Mouse (Mus musculus) embryonic fibroblast, embryonic 13.5 days (primary cell): ENCODE results near the gene Ptpn13. TPM values are rescaled to one million over a fixed set of nuclear protein-coding genes. Genes with fewer than 3 reads are reported as not detected.

Experiments used
- H3K27ac ChIP-seq: 2 replicates; pipeline ENCODE4 v1.5.1; 2012; ENCODE audit warnings: low read length, control low read depth, inconsistent platforms; ENCODE audit not compliant: insufficient read depth
- H3K4me1 ChIP-seq: 2 replicates; pipeline ENCODE4 v1.6.1; 2011; ENCODE audit warnings: low read length; ENCODE audit not compliant: control insufficient read depth, insufficient read depth
- H3K4me3 ChIP-seq: 2 replicates; pipeline ENCODE4 v1.5.1; 2011; ENCODE audit warnings: mild to moderate bottlenecking, control low read depth, low read length; ENCODE audit not compliant: insufficient read depth
- CTCF ChIP-seq: IDR thresholded peaks from 2 replicates; pipeline ENCODE4 v1.5.1; 2011; ENCODE audit warnings: mild to moderate bottlenecking, control low read depth, low read length, moderate library complexity, borderline replicate concordance; ENCODE audit not compliant: insufficient read depth
- POLR2A ChIP-seq: IDR thresholded peaks from 2 replicates; pipeline ENCODE4 v1.6.1; 2011; ENCODE audit warnings: low read depth, mild to moderate bottlenecking, control low read depth, low read length, moderate library complexity
- polyA plus RNA-seq: library from polyadenylated mRNA; stranded (reverse); fragments of >200 nt; gene quantifications from 2 replicates; pipeline ENCODE4 v1.2.4, GENCODE M21; 2011; ENCODE audit warnings: low read depth; ENCODE audit not compliant: missing spikeins, insufficient read length

Gene Ptpn13
- polyA plus RNA-seq, 1 experiment = 10.6 TPM

DNA sequence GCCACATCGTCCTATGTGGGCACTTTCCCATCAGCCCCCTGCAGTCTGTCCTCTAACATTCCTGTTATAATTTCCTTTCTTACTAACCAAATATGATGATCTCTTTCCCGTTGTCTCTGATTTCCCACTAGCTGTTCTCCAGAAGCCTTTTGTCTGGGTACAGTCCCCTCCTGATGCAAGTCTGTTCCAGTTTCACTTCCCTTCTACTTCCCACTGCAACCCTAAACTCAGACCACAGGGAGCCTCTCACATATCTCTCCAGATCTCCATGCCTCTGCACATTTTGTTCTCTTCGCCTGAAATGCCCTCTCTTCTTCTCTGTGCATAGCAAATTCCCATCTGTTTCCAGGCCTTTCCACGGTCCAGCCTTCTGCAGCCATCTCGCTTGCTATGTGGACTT is 35.6 kb upstream of the Ptpn13 start:
- no peak overlapping the region for H3K27ac ChIP-seq
- H3K4me3 ChIP-seq = no peak overlapping the region
- TF ChIP-seq CTCF (no peak), POLR2A (no peak)
- peaks cover 3% of the 10 kb centered on the region; the same call in 1 of the 2 replicates for H3K4me1 ChIP-seq

DNA sequence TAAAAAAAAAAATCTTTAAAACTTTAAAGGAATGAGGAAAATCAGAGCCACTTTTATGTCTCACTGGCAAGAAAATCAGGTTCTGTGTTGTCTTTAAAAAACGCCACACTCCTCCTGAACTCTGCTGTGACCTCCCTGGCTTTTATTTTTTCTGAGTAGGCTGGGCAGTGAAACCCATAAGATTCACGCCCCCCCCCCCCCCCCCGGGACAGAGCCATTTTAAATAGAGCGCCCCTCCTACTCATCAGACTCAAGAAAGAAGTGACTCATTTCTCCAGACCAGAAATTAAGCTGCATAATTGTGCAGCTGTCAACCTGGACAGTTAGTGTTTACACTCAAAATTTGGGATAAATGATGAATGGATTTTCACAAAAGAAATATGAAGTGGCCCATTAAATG is 31.8 kb upstream of the Ptpn13 start:
- no peaks in the 10 kb centered on the region; the same call in 1 of the 2 replicates for H3K4me1 ChIP-seq
- no peak overlapping the region for H3K4me3 ChIP-seq
- TF ChIP-seq POLR2A (no peak), CTCF (no peak)
- no peak overlapping the region for H3K27ac ChIP-seq

DNA sequence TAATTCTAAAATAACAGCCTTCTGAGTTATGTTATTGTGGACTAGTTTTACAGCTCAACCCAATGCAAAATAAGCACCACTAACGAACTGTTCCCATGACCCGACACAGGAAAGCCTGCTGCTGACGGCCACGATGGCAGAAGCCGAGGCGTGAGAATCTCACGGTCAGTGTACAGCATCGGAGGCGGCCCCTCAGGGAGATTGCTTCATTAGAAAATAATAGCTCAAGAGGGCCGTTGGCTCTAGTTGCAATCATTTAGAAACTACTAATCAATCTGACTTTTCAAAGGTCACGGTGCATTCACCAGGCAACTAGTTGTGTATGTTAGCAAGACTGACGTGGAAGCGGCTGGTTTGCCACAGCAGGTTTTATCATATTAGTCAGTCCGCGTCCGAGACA is 31.2 kb upstream of the Ptpn13 start:
- no peak overlapping the region for H3K27ac ChIP-seq
- H3K4me3 ChIP-seq = no peak overlapping the region
- TF ChIP-seq POLR2A = no peak
- H3K4me1 ChIP-seq = no peaks in the 10 kb centered on the region; the same call in 1 of the 2 replicates

DNA sequence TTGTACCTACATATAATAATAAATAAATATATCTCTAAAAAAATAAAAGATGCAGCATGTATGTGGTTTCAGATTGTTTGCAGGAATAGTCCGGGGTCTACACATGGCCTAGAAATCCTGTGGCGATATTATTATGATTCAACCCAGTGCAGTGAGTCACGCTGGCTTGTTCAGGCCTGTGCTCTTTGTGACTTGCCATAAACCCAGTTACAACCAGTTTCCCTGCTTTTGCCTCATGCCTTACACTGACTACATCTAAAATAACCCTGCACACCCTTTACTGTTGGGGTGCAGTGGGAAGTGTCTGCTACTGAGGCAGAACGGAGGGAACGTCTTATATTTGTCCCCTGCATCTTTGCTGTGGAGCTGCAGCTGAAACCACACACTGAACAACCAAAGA is 29.3 kb upstream of the Ptpn13 start:
- H3K4me1 ChIP-seq = no peaks in the 10 kb centered on the region; the same call in 1 of the 2 replicates
- TF ChIP-seq POLR2A (no peak), CTCF (no peak)
- H3K4me3 ChIP-seq = no peak overlapping the region
- no peak overlapping the region for H3K27ac ChIP-seq

DNA sequence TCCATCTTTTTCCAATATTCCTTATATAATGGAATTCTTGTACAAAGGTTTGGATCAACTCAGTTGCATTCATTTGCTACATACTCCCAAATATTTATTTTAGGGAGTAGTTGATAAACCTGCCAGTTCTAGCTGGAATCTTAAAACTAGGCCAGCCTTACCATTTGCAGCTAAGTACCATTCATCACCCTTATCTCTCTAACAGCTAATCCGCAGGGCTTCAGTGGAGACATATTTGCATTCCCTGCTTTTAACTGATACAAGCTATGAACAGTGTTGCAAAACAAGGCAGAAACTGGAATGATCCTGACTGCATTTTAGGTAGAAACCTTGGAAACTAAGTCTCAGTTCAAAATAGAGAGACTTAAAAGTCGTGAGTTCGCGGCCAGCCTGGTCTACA is 27.6 kb upstream of the Ptpn13 start:
- TF ChIP-seq CTCF (no peak), POLR2A (no peak)
- Histone ChIP-seq H3K4me1 (no peaks in the 10 kb centered on the region; the same call in 1 of the 2 replicates), H3K4me3 (no peak overlapping the region), H3K27ac (no peak overlapping the region)

DNA sequence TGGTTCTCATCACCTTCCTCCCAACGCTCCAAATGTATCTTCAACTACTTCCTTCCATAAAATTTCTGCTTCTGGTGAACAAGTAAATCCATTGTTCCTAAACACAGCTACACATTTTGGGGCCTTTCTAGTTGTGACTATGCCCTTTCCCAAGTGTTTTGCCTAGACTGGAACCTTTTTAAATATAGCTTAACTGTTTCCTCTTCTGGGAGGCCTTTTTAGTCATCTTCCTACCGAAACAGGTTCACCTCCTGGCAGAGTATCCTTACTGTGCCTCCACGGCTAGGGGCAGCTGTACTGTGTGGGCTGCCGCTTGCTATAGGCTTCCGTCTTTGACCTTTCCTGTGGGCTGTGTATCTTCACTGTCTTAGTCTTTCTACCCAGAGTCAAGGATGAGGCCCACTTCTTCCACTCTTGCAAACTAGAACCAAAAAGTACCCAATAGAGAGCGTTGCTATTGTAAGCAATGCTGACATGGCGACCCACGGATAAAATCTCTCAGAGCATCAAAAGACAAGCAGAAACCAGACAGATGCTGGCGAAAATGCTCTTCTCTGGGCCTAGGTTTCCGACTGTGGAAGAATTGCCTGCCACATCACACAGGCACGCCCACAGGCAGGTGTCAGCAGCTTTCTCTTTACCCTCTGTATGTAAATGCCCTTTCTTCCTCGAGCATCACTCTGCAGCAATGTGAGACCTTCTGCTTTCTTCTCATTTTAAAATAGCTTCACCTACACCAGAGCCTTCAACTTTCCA is 20.6 kb upstream of the Ptpn13 start:
- H3K4me3 ChIP-seq = no peak overlapping the region
- TF ChIP-seq CTCF = no peak
- TF ChIP-seq POLR2A = no peak
- H3K4me1 ChIP-seq = no peaks in the 10 kb centered on the region
- H3K27ac ChIP-seq = no peak overlapping the region

DNA sequence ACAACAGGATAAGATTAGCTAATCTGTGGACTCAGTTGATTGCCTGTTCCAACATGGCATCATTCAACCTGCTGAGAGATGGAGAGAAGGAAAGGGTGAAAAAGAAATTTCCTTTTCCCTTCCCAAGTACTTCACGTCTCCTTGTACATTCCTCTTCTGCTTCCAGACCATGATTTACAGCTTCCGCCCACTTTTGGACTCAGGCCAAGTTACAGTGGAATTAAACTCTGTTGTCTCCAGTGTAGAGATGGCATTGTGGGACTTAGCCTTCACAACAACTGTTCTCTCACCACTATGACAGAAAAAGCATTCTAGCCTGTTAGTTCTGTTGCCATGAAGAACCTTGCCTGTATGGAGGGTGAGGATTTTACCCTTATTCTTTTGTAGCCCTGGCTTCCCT is 19.1 kb upstream of the Ptpn13 start:
- H3K27ac ChIP-seq = no peak overlapping the region

DNA sequence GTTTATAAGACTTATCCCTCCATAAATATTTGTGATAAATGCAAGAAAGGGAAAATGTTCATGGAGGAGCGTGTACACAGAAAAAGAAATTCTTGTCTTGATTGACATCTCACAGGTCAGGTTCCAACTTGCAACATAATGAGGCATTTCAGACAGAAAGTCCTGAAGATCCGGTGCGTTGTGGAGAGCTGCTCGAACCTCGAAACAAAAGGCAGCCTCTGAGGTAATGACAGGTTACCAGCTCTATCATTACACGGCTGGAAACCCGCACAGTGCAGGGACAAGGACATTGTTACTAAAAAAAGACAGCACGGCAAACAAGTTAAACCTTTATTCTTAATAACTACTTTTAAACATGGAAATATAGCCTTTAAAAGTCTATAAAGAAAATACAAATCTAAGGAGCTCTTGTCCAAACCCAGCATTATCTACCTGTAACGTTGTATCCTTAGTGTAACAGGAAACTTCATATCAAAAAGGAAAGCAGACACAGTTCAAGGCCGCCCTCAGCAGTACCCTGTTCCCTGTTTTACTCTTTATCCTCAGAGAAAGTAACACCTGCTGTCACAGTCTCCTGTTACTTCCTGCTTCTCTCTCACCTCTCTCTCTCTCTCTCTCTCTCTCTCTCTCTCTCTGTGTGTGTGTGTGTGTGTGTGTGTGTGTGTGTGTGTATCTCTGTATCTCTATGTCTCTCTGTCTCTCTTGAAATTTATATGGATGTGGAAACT is 12.8 kb upstream of the Ptpn13 start:
- no peak overlapping the region for H3K4me3 ChIP-seq
- H3K27ac ChIP-seq = no peak overlapping the region
- TF ChIP-seq POLR2A (no peak), CTCF (no peak)
- no peaks in the 10 kb centered on the region for H3K4me1 ChIP-seq

More for the DNA sequence above, 19.1 kb upstream of the Ptpn13 start:
- H3K4me3 ChIP-seq = no peak overlapping the region
- TF ChIP-seq POLR2A (no peak), CTCF (no peak)
- no peaks in the 10 kb centered on the region for H3K4me1 ChIP-seq

DNA sequence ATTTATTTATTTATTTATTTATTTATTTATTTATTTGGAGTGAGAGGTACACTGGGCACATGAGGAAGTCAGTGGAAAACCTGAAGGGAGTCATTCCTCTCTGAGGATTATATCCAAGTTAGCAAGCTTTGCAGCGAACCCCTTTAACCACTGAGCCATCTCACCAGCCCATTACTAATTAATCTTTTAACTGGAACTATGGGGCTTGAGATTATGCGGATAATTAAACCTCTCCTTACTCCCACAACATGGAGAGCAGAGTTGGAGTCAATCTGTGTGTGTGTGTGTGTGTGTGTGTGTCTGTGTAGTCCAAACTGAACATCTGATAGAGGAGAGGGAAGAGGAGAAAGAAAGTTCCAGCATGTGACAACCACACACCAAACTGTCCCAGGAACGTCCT is 10.4 kb upstream of the Ptpn13 start:
- Histone ChIP-seq H3K4me1 (no peaks in the 10 kb centered on the region), H3K4me3 (no peak overlapping the region), H3K27ac (no peak overlapping the region)
- no peak for TF ChIP-seq POLR2A
- TF ChIP-seq CTCF = no peak

DNA sequence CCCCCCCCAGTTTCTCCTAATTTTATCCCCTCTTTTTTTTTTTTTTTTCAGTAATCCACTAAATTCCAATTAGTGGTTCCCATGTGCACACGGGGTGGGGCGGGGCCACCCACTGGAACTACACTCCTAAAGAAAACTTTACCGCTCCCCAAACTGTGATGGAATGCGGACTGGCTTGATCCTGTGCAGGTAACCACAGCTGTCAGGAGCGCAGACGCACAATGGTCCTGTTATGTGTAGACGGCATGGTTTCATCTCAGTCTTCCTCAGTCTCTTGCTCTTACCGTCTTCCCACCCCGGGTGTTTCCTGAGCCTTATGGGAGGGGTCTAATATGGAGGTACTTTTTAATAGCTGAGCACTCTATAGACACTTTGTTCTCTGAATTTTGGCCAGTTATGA is 7.0 kb upstream of the Ptpn13 start:
- TF ChIP-seq POLR2A = no peak
- no peak for TF ChIP-seq CTCF
- Histone ChIP-seq H3K4me1 (no peaks in the 10 kb centered on the region), H3K4me3 (no peak overlapping the region), H3K27ac (no peak overlapping the region)
